Mouse (Mus musculus) lung, postnatal 0 days (tissue): Measurements from ENCODE around the gene Pdlim4. TPM values are rescaled to one million over a fixed set of nuclear protein-coding genes. Genes with fewer than 3 reads are reported as not detected.
"Not testable (repeated sequence)": the region's sequence is repeated elsewhere in the genome, so short reads cannot be mapped to it uniquely, and the experiment has no call there.

Experiments
- ATAC-seq: fragments of 200-750 bp; cut with Nextera tagmentation; 2 replicates; pipeline ENCODE4 v1.8.0; 2017; ENCODE audit warnings: moderate library complexity
- DNase-seq: peaks from one replicate; pipeline ENCODE4 v3.0.0-alpha.2; 2016; ENCODE audit warnings: low spot score
- H3K27ac ChIP-seq: fragments of 300-500 bp; sonication (generic); 2 replicates; pipeline ENCODE4 v1.5.1; 2014; ENCODE audit warnings: antibody characterized with exemption, mild to moderate bottlenecking, low read length, mixed read lengths
- H3K27me3 ChIP-seq: fragments of 300-500 bp; sonication (generic); replicated peaks from 2 replicates; pipeline ENCODE4 v1.6.1; 2014; ENCODE audit warnings: low read length, mixed read lengths; ENCODE audit not compliant: insufficient read depth
- H3K36me3 ChIP-seq: fragments of 300-500 bp; sonication (generic); 2 replicates; pipeline ENCODE4 v1.6.1; 2014; ENCODE audit warnings: low read length, mixed read lengths; ENCODE audit not compliant: insufficient read depth
- H3K4me1 ChIP-seq: fragments of 300-500 bp; sonication (generic); 2 replicates; pipeline ENCODE4 v1.6.1; 2014; ENCODE audit warnings: antibody characterized with exemption, low read depth, low read length, mixed read lengths; ENCODE audit not compliant: insufficient read depth
- H3K4me2 ChIP-seq: fragments of 300-500 bp; sonication (generic); replicated peaks from 2 replicates; pipeline ENCODE4 v1.6.1; 2014; ENCODE audit warnings: low read depth, mild to moderate bottlenecking, low read length, moderate library complexity, mixed read lengths
- H3K4me3 ChIP-seq: fragments of 300-500 bp; sonication (generic); 2 replicates; pipeline ENCODE4 v1.5.1; 2014; ENCODE audit warnings: low read depth, low read length
- H3K9ac ChIP-seq: fragments of 300-500 bp; sonication (generic); replicated peaks from 2 replicates; pipeline ENCODE4 v1.6.1; 2014; ENCODE audit warnings: low read depth, mild to moderate bottlenecking
- H3K9me3 ChIP-seq: fragments of 300-500 bp; sonication (generic); 2 replicates; pipeline ENCODE4 v1.6.1; 2016; ENCODE audit warnings: low read length, mixed read lengths
- CTCF ChIP-seq: IDR thresholded peaks from 2 replicates; pipeline ENCODE4 v1.5.1; 2016; ENCODE audit warnings: antibody characterized with exemption, mild to moderate bottlenecking
- EP300 ChIP-seq: IDR thresholded peaks from 2 replicates; pipeline ENCODE4 v1.6.1; 2016; ENCODE audit warnings: antibody characterized with exemption, mild to moderate bottlenecking, control low read depth
- WGBS: fragments of 180-500 bp; shearing (Covaris S2); extraction: QIAGEN DNeasy Blood & Tissue Kit; methylation state at CpG from one replicate; pipeline ENCODE4 v1.1.7; 2014; 5-methylcytosine and 5-hydroxymethylcytosine counted together
- polyA plus RNA-seq: library from polyadenylated mRNA; unstranded; fragments of >200 nt; fragmentation: Nextera tagmentation; extraction: Ambion mirVana; gene quantifications from 2 replicates; pipeline ENCODE4 v1.2.1, GENCODE M21; 2015

Gene Pdlim4
- polyA plus RNA-seq, 1 experiment from 2014 or later: 8.6 TPM

DNA sequence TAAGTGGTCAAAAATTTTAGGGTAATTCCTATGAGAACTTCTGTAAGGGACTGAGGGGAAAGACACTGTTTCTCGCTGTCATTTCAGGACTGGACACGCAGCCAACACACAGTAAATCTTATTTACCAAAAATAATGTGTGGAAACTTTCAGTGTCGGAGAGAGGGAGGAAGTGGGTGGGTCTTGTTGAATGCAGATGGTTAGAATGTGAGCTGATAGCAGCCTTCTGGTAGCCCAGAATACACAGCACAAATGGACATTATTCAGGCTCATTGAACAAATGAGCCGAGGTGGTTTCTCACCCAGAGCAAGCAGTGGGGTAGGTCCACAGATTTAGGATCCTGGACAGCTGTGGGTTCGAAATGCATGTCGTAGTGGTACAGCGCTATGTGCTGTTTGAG is 15.7 kb downstream of the Pdlim4 start:
- Histone ChIP-seq H3K27me3 (no peaks in the 10 kb centered on the region), H3K4me2 (no peak overlapping the region), H3K9me3 (no peaks in the 10 kb centered on the region), H3K36me3 (no peaks in the 10 kb centered on the region), H3K27ac (no peak overlapping the region), H3K9ac (no peak overlapping the region), H3K4me1 (no peaks in the 10 kb centered on the region), H3K4me3 (no peak overlapping the region)
- 67% methylated on average over 7 of the region's 7 CpGs for WGBS
- ATAC-seq (no peak), DNase-seq (no peak)
- TF ChIP-seq EP300 (no peak), CTCF (no peak)

DNA sequence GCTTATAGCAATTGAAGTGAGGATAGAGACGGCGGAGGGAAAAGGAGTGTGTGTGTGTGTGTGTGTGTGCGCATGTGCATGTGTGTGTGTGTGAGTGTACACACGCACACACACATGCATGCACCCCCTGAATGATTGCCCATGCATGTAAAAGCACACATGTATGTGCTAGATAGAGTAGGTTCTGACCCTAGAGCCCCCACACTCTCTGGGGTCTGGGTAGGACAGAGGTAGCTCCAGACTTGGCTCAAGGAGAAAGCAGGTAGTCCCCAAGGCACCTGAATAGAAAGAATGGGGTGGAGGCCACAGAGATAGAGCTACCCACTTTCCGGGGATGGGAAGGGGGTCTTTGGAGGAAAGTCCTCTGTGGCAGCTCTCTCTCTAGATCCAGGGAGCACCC is 16.7 kb downstream of the Pdlim4 start:
- Histone ChIP-seq H3K27me3 (no peaks in the 10 kb centered on the region), H3K27ac (no peak overlapping the region), H3K4me2 (no peak overlapping the region), H3K36me3 (no peaks in the 10 kb centered on the region), H3K4me3 (no peak overlapping the region), H3K9me3 (no peaks in the 10 kb centered on the region), H3K9ac (no peak overlapping the region), H3K4me1 (no peaks in the 10 kb centered on the region)
- ATAC-seq (no peak), DNase-seq (no peak)
- 95% methylated on average over 5 of the region's 5 CpGs for WGBS
- TF ChIP-seq EP300 (no peak), CTCF (no peak)

DNA sequence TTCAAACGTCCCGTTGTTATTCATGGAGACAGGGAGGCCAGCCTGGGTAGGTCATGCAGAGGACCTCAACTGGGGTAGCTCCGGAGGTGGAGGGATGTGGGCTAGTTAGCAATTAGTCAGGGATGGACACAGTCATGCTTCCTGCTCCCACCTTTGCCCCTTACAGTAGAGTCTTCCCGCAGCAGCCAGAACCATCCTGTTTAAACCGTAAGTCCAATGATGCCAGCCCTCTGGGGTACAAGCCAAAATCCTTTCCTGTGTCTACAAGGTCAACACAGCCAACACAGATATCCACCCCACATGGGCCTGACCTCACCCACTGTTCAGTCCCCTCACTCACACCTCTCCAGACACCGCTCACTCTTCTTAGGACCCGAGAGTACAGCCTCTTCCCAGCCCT is 17.7 kb downstream of the Pdlim4 start:
- no peaks in the 10 kb centered on the region for H3K36me3 ChIP-seq
- H3K27me3 ChIP-seq: no peaks in the 10 kb centered on the region
- 69% methylated on average over 7 of the region's 7 CpGs for WGBS
- no peaks in the 10 kb centered on the region for H3K9me3 ChIP-seq
- H3K27ac ChIP-seq: no peak overlapping the region
- no peaks in the 10 kb centered on the region for H3K4me1 ChIP-seq
- TF ChIP-seq EP300 (no peak), CTCF (no peak)
- ATAC-seq (no peak), DNase-seq (no peak)
- H3K9ac ChIP-seq: no peak overlapping the region
- H3K4me3 ChIP-seq: no peak overlapping the region
- no peak overlapping the region for H3K4me2 ChIP-seq

DNA sequence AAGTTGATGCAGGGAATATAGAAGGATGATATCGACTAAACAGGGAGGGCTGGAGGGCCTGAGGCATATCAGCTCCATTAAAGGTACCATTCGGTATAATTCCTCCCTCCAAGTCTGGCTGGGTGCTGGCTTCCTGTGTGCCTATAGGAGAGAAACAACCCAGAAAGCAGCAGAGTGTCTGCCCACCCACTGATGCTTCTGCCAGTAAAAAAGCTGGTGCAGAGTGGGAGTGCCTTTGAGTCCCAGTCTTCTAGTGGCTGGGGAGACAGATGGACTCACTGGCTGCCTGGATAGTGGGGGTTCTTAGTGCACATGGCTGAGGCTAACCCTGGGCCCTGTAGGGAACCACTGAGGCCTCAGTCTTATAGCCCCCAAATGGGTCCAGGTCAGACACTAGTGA is 18.6 kb downstream of the Pdlim4 start:
- H3K9ac ChIP-seq: no peak overlapping the region
- H3K27ac ChIP-seq: no peak overlapping the region
- H3K36me3 ChIP-seq: no peaks in the 10 kb centered on the region
- H3K4me1 ChIP-seq: no peaks in the 10 kb centered on the region
- no peaks in the 10 kb centered on the region for H3K9me3 ChIP-seq
- H3K4me2 ChIP-seq: no peak overlapping the region
- ATAC-seq: no peak
- TF ChIP-seq EP300 (no peak), CTCF (no peak)
- no peaks in the 10 kb centered on the region for H3K27me3 ChIP-seq
- no peak for DNase-seq
- 80% methylated on average over 2 of the region's 2 CpGs for WGBS
- H3K4me3 ChIP-seq: no peak overlapping the region

DNA sequence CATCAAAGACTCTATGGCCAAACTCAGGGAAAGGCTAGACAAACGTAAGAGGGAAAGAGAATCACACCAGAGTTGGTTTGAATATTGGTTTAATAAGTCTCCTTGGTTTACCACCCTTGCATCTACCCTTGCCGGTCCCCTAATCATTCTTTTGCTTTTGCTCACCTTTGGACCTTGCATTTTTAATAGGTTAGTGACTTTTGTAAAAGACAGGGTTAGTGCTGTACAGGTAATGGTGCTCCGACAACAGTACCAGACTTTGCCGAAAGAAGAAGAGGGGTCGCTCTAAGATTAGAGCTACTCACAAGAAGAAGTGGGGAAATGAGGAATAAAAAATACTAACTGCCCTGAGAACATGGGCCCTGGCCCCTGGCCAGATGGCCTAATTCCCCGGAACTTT is 28.1 kb downstream of the Pdlim4 start:
- Histone ChIP-seq H3K9ac (no peak overlapping the region), H3K4me3 (no peak overlapping the region), H3K27me3 (no peaks in the 10 kb centered on the region), H3K4me1 (no peaks in the 10 kb centered on the region), H3K36me3 (no peaks in the 10 kb centered on the region), H3K27ac (no peak overlapping the region), H3K4me2 (no peak overlapping the region), H3K9me3 (no peaks in the 10 kb centered on the region)
- ATAC-seq (no peak), DNase-seq (no peak)
- TF ChIP-seq CTCF (no peak), EP300 (no peak)
- 95% methylated on average over 6 of the region's 6 CpGs for WGBS

DNA sequence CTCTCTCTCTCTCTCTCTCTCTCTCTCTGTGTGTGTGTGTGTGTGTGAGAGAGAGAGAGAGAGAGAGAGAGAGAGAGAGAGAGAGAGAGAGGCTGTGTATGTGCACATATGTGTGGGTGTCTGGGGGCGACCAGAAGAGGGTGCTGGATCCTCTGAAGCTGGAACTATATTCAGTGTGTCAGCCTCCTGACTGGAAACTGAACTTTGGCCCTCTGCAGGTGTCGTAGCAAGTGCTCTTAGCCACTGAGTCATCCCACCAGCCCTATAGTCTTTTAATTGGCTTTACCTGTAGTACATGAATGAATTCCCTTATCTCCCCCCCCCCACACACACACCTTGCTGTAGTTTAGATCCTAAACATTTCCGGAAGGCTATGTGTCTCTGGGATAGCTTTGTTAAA is 35.9 kb downstream of the Pdlim4 start:
- H3K9ac ChIP-seq, H3K27me3 ChIP-seq, H3K4me2 ChIP-seq, H3K27ac ChIP-seq, ATAC-seq, H3K4me1 ChIP-seq, H3K9me3 ChIP-seq, DNase-seq, H3K36me3 ChIP-seq, H3K4me3 ChIP-seq: not testable (repeated sequence)
- 100% methylated on average over 1 of the region's 3 CpGs for WGBS

DNA sequence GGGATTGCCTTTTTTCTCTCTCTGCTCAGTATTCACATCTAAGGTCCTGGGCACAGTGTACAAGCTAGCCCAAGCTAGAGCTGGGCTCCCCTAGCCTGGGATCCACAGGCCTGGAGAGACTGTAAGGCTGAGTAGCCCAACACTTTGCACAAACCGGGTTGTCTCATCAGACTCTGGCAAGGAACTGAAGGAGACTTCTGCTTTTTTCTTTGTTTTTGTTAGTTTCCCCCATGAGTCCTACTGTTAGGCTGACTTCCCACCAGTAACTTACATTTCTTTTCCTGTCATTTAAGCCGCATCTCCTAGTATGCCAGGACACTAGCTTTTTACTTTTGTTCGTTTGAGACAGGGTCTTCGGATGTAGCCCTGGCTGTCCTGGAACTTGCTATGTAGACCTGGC is 39.8 kb downstream of the Pdlim4 start:
- H3K27ac ChIP-seq: no peak overlapping the region
- TF ChIP-seq EP300: no peak
- TF ChIP-seq CTCF: no peak
- no peak overlapping the region for H3K9ac ChIP-seq

More for the DNA sequence above, 39.8 kb downstream of the Pdlim4 start:
- Histone ChIP-seq H3K4me3 (no peak overlapping the region; the same call in 1 of the 2 replicates), H3K9me3 (no peaks in the 10 kb centered on the region), H3K36me3 (no peaks in the 10 kb centered on the region), H3K27me3 (0 out of 2 replicates have a peak, but pooled peaks cover 5% of the 10 kb centered on the region), H3K4me2 (no peak overlapping the region; the same call in 1 of the 2 replicates), H3K4me1 (peaks cover 5% of the 10 kb centered on the region; the same call in 1 of the 2 replicates)
- DNase-seq: no peak
- no peak for ATAC-seq
- 78% methylated on average over 4 of the region's 4 CpGs for WGBS
